Mouse (Mus musculus) skeletal muscle tissue, adult 2 months (tissue): Measurements from ENCODE around the gene Ccnq.
A peak's percentile ranks its signal among the peaks of the same experiment; 100 is the strongest.
"Not testable (repeated sequence)": the region's sequence is repeated elsewhere in the genome, so short reads cannot be mapped to it uniquely, and the experiment has no call there.

Experiments used
- DNase-seq: peaks from one replicate; pipeline ENCODE4 v3.0.0-alpha.2; 2012; ENCODE audit warnings: low read depth, low spot score

The Ccnq gene

DNA sequence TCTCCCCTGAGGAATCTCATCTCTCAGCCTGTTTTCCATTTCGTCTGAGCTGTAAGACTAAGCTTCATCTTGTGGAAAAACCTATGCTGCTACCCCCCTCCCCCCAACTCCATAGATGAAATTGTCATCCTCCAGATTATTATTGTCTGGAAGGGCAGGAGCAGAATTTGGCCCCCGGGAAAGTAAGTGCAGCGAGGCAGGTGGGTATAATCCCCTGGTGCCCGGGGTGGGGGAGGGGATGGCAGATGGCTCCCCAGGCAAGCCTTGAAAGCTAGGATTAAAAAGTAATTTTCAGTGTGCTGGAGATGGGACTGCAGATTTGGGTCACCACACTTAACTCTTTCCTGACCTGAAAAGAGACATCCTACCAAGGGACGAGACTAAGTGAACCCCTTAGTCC is 10.7 kb upstream of the Ccnq start:
- no peak for DNase-seq

- no peak for DNase-seq
These were observed 9.6 kb upstream of the Ccnq start for GRCm38 (mm10) chr11:78761086-78761485.

DNA sequence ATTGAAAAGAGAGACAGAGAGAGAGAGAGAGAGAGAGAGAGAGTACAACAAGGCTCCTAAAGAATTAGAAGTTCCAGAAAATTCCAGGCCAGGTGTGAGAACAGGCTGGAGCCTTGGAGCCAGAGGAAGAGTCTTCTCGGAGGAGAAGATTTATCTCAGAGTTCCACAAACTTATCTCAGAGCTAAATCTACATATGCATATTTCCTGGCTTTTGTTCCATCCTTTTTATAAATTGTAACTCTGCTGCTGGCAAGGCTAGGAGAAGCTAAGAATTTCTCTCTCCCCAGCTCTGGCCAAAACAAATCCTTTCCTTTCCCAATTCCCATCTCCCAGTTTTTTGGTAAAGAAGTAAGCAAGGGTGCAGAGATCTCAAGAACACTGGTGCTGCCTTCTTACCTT is 3.8 kb upstream of the Ccnq start:
- no peak for DNase-seq

- DNase-seq: not testable (repeated sequence)
These were observed 2.6 kb upstream of the Ccnq start for GRCm38 (mm10) chr11:78754177-78754576.

DNA sequence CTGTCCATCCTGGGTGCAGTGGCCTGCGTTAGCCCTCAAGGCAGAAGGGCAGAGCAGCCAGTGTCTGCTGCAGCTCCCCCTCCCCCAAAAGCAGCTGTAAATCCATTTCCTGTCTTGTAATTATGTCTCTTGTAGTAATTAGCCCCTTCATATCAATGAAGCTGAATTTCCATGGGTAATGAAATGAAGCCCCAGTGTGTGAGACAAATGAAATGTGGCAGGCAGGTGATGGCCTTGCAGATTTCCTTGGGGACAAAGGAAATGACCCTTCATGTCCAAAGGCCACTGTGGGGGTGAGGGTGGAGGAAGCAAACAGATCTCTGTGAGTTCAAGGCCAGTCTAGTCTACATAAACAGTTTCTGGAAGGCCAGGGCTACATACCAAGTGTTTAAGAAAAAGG is 1.7 kb upstream of the Ccnq start:
- DNase-seq: no peak

DNA sequence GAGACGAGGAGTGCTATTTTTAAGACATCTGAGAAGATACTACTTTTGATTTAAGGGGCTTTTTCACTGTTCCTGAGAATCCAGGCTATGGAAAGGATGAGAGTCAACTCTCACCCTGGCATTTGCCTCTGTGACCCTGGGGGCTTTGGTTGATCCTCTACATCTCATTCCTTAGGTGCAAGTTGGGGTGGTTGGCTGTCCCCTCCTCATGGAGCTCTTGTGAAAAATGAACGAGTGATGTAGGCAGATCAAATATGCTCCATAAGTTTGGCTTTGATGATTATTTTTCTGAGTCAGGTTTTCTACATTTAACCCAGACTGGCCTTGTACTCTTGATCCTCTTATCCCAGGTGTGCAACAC is 294 bp upstream of the Ccnq start:
- DNase-seq: no peak

DNA sequence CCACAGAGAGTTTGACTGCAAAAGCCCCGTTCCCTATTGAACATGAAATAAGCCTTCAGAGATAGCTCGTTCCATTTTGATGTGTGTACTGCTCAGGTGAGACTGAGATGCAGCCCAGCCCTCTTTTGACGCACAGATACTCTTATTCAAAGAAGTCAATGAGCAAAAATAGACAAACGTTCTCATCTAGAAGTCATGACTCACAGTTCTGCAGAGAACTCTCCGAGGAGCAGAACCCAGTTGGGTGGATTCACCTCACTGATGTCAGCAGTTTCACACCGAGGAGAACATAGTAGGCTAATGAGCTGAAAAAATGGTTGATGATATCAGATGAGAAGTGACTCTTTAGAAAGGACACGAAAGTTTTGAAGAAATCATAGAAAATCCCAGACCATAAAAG is 5.3 kb downstream of the Ccnq start:
- DNase-seq: no peak

DNA sequence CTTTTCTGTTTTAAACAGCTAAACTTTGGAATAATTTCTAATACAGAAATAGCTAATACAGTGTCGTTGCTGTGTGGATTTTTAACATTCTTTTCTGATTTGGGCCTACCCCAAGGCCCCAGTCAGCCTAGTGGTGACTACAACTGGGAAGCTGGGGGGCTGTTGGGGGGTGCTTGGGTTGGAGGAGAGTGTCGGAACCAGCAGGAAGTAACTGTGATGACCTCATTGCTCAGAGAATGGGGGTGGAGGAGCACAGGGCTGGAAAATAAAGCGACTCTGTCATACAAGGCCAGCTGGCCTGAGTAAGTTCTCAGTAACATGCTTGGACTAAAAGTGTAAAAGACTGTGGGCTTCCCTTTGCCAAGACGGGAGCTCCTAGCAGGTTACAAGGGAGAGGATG is 6.1 kb downstream of the Ccnq start:
- peak; percentile 3 for DNase-seq

DNA sequence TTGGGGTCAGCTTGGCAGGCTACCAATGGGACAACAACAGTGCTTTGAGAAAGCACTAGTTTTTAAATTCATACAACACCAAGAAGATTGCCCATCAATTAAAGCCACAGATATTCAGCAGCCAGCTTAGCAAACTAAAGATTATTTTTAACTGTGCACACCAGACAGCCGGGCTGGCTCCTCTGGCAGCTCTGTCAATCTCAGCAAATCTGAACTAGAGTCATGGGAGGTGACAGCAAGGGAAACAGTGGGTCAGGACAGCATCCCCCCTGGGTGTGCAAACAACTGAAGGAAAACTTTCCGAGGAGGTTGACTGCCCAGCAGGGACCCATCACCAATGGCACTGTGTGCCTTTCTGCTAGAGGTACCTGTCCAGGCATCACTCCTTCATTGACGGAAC is 9.1 kb downstream of the Ccnq start:
- no peak for DNase-seq

DNA sequence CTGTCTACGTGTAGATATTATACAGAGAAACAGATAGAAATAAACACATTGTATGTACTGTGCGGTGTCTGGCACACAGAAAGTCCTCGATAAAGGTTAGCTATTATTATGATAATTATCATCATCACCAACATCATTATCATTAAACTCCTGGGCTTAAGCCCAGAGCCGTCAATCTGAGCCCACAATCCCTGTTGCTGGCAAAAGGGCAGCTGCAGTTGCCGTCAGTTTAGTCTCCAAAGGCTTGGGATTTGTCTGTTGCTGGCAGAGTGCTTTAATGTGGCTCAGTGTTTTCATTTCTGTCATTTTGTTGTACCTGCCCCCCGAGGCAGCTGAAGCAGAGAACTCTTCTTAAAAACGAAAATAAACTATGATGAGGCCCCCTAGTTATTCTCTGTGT is 9.6 kb downstream of the Ccnq start:
- DNase-seq: no peak

GRCm38 (mm10) chr11:78739361-78739760 is 12.2 kb downstream of the Ccnq start:
- DNase-seq: no peak

GRCm38 (mm10) chr11:78736877-78737408 is 14.6 kb downstream of the Ccnq start:
- no peak for DNase-seq

DNA sequence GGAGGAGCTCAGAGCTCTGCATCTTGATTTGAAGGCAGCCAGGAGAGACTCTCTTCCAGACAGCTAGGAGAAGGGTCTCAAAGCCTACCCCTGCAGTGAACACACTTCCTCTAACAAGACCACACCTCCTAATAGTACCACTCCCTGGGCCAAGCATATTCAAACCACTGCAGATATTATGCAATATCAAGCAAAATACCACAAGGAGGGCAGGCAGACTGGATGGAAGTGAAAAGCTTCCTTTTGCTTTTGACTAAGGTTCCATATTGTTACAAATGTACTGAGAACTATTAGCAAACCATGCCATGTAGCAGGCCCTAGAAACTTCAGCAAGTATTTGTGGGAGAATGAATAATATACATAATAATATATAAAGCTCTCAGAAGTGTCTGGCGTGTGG is 16.4 kb downstream of the Ccnq start:
- DNase-seq: no peak

DNA sequence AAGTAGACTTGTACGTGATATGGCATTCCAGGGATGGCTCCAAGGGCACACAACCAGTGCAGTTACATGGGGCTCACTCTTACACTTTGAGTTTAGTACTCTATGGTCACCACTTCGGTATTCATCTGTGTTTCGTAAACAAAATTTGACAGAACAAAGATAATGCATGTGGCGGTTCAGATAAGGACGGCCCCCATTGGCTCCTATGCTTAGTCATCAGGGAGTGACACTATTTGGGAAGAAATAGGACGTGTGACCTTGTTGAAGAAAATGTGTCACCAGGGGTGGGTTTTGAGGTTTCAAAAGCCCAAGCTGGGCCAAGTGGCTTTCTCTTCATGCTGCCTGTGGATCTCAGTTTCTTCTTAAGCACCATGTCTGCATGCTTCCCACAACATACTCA is 18.9 kb downstream of the Ccnq start:
- DNase-seq: no peak

GRCm38 (mm10) chr11:78730902-78731301 is 20.6 kb downstream of the Ccnq start:
- DNase-seq: no peak

DNA sequence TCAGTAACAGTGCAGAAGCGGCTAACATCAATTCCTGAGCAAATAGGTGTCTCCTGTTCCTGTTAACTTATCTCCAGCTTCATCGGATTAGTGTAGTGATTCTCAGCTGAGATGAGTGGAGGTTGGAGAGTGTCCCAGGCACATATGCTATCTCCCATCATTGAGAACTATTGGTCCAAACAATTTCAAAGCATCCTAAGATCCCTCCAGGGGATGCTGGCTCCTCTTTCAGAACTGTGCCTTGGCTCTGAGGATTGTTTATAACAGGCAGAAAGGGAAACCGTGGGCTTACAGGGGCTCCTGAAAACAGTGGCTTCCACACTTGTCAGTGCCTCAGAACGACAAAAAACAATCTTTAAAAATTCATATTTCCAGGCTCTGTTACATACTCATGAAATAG is 23.5 kb downstream of the Ccnq start:
- no peak for DNase-seq

- no peak for DNase-seq
These were observed 25.2 kb downstream of the Ccnq start for GRCm38 (mm10) chr11:78726366-78726765.

DNA sequence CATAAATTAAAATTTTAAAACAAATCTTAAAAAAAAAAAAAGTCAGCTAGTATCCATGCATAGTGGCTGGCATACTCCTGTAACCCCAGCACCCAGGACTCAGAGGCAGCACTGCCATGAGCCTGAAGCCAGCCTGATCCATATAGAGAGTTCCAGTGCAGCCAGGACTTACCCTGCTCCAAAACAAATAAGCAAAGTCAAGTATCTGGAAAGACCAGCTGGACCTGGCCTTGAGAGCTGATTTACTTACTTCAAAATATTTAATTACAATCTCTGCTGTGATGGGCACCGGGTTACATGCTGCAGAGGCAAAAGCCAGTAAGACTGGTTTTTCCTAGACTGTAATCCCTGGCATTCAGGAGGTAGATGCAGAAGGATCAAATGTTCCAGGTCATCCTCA is 26.7 kb downstream of the Ccnq start:
- DNase-seq: no peak

DNA sequence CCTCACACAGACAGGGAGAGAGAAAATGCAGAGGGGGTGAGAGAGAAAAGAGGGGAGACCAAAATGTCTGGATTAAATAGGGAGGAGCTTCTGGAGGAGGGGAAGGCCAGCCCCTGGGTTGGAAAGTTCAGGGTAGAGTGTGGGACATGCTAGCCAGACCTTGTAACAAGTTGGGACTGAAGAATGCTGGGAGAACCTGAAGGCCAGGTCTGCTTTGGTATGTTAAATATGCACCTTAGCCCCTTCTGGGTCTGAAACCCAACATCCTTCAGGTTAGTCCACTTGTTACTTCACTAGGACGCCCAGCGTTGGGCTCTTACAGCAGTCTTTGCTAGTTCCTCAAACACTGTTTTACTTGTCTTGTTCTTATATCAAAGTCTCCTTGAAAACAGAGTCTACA is 30.1 kb downstream of the Ccnq start:
- DNase-seq: no peak

- DNase-seq: no peak
These were observed 33.9 kb downstream of the Ccnq start for GRCm38 (mm10) chr11:78717655-78718054.

DNA sequence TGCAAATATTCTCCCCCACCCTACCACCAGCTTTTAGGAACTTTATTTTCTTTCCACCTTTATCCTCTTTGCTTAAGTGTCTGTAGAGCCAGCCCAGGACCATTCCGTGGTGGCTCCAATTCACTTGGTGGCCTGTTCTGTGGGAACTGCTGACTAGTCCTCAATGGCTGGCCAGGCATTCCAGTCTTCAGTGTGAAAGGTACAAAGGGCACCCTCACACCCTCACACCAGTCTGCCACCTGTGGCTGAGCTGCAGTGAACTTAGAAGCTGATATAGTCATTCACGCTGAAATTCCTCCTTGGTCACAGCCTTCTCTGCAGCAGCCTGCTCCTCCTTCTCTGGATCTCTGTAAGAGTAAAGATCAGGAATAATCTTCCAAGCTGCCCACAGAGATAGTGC is 42.9 kb downstream of the Ccnq start:
- no peak for DNase-seq

GRCm38 (mm10) chr11:78706026-78706425 is 45.5 kb downstream of the Ccnq start:
- no peak for DNase-seq

GRCm38 (mm10) chr11:78703085-78703484 is 48.4 kb downstream of the Ccnq start:
- DNase-seq: no peak

DNA sequence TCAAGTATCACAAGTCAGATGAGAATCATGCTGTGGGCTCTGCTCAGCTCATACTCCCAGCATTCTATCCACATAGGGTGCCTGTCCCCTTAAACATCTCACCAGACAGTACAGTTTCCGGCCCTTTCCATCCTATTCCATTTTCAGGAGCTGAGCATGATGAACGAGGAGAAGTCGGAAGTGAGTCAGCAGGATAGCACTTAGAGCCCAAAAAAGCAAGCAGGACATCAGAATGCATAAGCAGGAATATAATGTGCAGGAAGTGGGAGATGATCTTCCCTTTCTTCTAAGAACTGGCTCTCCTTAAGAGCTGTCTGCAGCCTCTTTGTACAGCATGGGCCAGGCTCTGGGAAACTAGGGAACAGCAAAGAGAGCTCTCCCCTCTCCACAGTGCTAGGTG is 49.2 kb downstream of the Ccnq start:
- no peak for DNase-seq
